Mouse (Mus musculus): ENCODE measurements at regions not wholly inside any gene's neighbourhood (a gene's known extent, or its start where the extent isn't known, plus 50 kb on each side); places are given as distances from the start of the nearest gene placed in this dataset.

DNA sequence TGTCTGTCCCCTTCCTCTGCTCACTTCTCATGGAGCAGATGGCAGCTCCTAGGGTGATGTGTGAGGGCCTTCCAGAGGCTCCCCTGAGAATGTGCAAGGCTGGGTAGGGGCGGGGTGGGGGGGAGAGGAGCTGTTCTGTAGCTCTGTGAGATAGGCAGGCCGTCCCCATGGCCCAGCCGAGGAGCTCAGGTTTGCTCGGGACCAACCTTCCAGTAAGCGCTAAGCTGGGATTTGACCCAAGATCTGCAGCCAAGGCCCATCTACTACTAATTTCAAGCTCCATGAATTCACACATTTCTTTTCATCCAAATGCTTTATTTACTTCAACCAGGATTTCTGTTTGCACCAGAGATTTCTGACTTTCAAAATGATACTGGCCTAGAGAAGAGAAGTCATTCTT lies 51.4 kb upstream of the Wnt11 start:
- H3K4me3 ChIP-seq (ENCODE audit: low read depth, low read length) = no peak overlapping the region
- H3K4me1 ChIP-seq (ENCODE audit: control insufficient read depth, insufficient read depth, low read length) = peaks cover 27% of the 10 kb centered on the region
- peak; percentile 47 for DNase-seq (ENCODE audit: low spot score)
- H3K36me3 ChIP-seq (ENCODE audit: control insufficient read depth, insufficient read depth, low read length) = no peaks in the 10 kb centered on the region
- ATAC-seq (ENCODE audit: low read depth) = no peak
- 75% methylated on average over 5 of the region's 5 CpGs for WGBS
- H3K4me2 ChIP-seq (ENCODE audit: low read depth, low read length) = no peak overlapping the region
- H3K27ac ChIP-seq (replicated peaks; ENCODE audit: low read depth, low read length) = peak overlapping the region; percentile 87
- H3K27me3 ChIP-seq (replicated peaks; ENCODE audit: control insufficient read depth, insufficient read depth, low read length) = no peaks in the 10 kb centered on the region
- no peaks in the 10 kb centered on the region for H3K9me3 ChIP-seq (ENCODE audit: control insufficient read depth, low read length)
- no peak overlapping the region for H3K9ac ChIP-seq (ENCODE audit: low read depth, low read length)

DNA sequence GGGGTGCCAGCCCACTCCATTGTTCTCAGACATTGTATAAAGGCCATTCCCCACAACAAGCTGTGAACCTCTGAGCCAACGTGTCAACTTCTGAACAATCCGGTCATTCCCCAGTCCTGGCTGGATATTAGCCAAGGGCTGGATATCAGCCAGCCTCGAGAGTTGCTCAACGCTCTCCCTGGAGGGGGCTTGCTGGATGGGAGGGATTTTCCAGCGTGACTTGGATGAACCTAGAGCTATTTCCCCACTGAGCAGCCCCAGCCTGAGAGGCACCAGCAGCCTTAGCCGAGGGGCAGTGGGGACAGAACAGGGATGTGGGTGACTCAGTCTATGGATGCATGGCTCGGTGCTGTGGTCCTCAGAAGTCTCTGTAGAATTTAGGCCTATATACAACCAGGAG lies 51.0 kb upstream of the Wnt11 start:
- peak overlapping the region; percentile 87 for H3K27ac ChIP-seq (replicated peaks; ENCODE audit: low read depth, low read length)
- peak; percentile 69 for ATAC-seq (ENCODE audit: low read depth)
- WGBS = 11% methylated on average over 7 of the region's 7 CpGs
- peaks cover 23% of the 10 kb centered on the region for H3K4me1 ChIP-seq (ENCODE audit: control insufficient read depth, insufficient read depth, low read length)
- H3K9ac ChIP-seq (ENCODE audit: low read depth, low read length) = peak overlapping the region; percentile 37
- H3K9me3 ChIP-seq (ENCODE audit: control insufficient read depth, low read length) = no peaks in the 10 kb centered on the region
- H3K4me2 ChIP-seq (ENCODE audit: low read depth, low read length) = peak overlapping the region; percentile 29
- no peaks in the 10 kb centered on the region for H3K27me3 ChIP-seq (replicated peaks; ENCODE audit: control insufficient read depth, insufficient read depth, low read length)
- no peak overlapping the region for H3K4me3 ChIP-seq (ENCODE audit: low read depth, low read length)
- H3K36me3 ChIP-seq (ENCODE audit: control insufficient read depth, insufficient read depth, low read length) = no peaks in the 10 kb centered on the region
- peak; percentile 85 for DNase-seq (ENCODE audit: low spot score)

DNA sequence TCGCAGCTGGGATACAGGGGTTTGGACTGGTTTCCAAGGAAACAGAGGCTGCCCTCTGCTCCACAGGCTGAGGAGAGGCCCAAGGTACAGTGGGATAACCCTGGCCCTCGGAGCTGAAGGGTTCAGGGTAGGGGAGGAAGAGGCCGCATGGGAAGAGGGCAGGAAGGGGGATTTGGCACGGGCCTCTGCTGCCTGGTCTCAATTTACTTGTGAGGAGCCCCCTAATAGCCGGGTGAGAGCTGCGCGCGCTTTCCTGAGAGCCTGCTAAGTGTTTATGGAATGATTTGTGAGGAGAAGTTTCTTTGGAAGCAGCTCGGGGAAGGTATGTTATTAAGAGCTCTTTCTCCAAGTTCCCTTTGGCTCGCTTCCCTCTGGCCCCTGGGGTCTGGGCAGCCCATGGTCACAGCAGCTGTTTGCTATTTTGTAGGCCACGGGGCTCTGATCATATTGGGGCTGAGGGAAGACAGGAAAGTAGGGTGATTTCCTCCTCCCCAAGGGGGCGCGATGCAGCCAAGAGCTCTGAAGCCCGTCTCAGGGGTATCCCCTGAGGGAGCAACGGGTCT lies 50.5 kb upstream of the Wnt11 start:
- Histone ChIP-seq H3K4me1 (ENCODE audit: control insufficient read depth, insufficient read depth, low read length) (peaks cover 22% of the 10 kb centered on the region), H3K36me3 (ENCODE audit: control insufficient read depth, insufficient read depth, low read length) (no peaks in the 10 kb centered on the region), H3K9ac (ENCODE audit: low read depth, low read length) (peak overlapping the region; percentile 37), H3K4me2 (ENCODE audit: low read depth, low read length) (peak overlapping the region; percentile 29), H3K27ac (replicated peaks; ENCODE audit: low read depth, low read length) (peak overlapping the region; percentile 87), H3K4me3 (ENCODE audit: low read depth, low read length) (no peak overlapping the region), H3K27me3 (replicated peaks; ENCODE audit: control insufficient read depth, insufficient read depth, low read length) (no peaks in the 10 kb centered on the region), H3K9me3 (ENCODE audit: control insufficient read depth, low read length) (no peaks in the 10 kb centered on the region)
- peak; percentile 88 for DNase-seq (ENCODE audit: low spot score)
- 21% methylated on average over 15 of the region's 15 CpGs for WGBS
- ATAC-seq (ENCODE audit: low read depth) = peak; percentile 72
